Mouse (Mus musculus) c-Kit-positive CD71-positive TER-119-negative erythroid progenitor cells, embryonic 14.5 days (primary cell): ENCODE results near the gene H3f3b.

Experiments
- DNase-seq: peaks from one replicate; pipeline ENCODE4 v3.0.0-alpha.2; 2013; ENCODE audit warnings: low read depth

The H3f3b gene

GRCm38 (mm10) chr11:116027756-116028155 is at the start of gene H3f3b:
Gene H3f3b, minus strand, starts transcription at chr11:116027962.
- DNase-seq = no peak

DNA sequence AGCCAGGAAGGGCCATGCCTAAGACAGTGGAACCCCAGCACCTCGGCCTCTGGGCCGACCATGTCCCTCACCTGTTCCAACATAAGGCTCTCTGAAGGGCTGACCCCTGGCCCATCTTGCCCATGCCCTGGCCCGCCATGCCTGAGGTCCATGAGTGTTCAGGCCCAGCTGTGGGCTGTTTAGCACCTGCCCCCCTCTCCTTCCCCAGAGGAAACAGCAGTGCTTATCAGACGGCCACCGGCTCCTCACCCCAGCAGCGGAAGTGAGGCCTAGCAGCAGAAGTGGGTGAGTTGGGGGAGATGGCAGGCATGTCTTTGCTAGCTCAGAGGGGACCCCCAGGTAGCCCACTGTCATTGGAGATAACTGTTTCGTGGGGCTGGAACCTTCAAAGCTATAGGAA is 49.1 kb upstream of the H3f3b start:
- no peak for DNase-seq

DNA sequence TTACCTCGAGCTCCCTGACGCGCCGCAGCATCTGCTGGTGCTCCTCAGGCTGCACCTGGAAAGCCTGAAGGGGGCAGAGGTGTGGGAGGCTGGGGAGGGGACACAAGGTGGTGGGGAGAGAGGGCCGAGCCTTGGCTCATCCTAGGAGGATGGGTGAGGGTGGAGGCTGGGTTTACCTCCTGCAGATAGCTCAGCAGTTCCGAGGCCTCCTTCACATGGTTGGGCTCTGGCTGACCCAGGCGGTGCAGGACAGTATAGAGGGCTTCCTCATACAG is 48.4 kb upstream of the H3f3b start:
- no peak for DNase-seq

DNA sequence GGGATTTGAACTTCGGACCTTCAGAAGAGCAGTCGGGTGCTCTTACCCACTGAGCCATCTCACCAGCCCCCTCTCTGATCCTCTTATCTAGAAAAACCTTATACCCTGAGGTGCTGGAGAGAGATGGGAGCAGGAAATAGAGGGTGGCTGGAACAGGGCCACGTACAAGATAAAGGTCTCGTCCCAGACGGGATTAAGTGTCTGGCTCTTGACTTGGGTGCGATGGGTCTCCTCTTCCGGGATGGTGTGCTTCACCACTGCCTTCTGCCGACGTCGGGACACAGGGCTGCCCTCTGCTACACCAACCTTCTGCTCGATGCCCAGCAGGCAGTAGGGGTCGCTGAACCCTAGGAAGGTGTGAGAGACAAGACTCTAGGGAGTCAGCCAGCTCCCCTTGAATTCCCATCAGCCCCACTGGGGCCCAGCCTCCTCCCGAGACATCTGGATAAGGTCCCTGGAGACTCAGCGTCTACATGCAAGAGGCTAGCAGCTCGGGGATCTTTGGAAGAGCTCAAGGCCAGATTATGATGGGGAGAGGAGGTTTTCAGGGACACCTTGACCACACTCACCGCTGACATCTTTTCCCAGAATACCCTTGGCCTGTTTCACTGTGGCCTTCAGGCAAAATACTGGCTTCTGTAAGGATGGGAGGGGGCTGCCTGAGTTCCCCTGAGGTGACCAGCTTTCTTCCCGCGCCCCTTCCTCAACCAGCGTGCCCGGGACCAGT is 47.9 kb upstream of the H3f3b start:
- DNase-seq = no peak

DNA sequence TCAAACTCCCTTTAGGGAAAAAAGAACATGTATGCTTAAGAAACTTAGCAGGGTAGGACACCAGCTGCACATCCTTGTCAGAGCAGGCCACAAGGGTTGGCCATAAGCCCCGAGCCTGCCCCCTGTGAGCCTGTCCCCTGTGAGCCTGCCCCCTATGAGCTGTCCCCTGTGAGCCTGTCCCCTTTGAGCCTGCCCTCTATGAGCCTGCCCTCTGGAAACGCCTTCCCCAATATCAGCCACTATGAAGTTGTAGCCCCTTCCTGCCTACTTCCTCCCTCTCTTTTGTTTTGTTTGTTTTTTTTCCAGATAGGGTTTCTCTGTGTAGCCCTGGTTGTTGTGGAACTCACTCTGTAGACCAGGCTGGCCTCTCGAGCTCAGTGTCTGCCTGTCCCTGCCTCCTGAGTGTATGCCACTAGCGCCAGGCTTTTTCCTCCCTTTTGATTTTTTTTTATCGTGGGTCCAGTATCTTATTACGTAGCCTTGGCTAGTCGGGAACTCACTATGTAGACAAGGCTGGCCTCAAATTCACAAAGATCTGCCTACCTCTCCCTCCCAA is 46.8 kb upstream of the H3f3b start:
- no peak for DNase-seq

GRCm38 (mm10) chr11:116072608-116073007 is 44.8 kb upstream of the H3f3b start:
- no peak for DNase-seq

DNA sequence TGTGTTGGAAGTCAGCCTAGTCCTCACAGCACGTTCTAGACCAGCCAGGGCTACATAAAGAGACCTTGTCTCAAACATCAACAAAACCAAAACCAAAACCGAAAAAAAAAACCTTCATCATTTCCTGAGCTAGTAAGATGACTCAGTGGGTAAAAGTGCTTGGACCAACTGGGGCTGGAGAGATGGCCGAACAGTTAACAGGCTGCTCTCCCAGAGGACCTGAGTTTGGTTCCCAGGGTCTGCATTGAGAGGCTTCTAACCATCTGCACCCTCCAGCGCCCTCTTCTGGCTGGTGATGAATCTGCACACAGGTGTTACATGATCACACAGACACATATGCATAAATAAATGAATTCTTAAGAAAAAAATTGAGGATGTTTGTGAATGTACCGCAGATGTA is 43.7 kb upstream of the H3f3b start:
- DNase-seq = no peak

DNA sequence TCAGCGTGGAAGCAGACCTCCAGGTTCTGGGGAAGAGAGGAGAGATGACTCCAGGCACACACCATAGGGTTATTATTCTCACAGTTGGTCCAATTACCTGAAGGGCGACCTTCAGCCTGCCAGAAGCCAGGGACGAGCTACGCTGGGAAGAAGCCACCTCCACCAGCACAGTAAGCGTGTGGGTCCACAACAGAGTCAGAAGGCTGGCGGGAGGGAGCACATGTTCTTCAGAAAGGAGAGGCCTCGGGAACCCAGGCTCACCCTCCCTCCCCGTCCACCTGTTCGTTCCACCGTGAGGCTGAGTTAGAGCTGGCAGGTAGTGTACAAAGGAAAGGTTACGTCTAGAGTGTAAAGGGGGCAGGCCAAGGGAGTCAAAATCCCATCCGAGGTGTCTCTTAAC is 37.6 kb upstream of the H3f3b start:
- no peak for DNase-seq

GRCm38 (mm10) chr11:116064187-116064867 is 36.6 kb upstream of the H3f3b start:
- no peak for DNase-seq

- DNase-seq = no peak
Measured at GRCm38 (mm10) chr11:116063562-116063961, 35.8 kb upstream of the H3f3b start.

DNA sequence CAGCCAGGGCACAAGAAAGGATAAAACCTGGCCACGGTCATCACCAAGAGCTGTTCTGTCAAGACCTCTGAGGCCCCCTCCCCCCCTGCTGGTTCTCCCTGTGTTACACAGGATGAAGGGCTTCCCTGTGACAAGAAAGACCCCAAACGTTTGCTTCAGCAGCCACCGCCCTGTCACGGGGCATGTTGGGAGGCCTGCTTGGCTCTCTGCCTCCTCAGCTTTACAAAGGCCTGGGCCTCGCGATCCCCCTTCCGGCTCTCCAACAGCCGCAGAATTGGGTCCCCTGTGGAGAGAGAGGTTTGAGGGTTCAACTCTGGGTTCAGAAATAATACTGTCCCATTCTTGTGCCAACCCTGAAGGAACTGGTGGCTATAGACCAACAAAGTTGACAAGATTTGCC is 34.8 kb upstream of the H3f3b start:
- DNase-seq = no peak

- DNase-seq = no peak
Measured at GRCm38 (mm10) chr11:116061641-116062415, 34.1 kb upstream of the H3f3b start.

DNA sequence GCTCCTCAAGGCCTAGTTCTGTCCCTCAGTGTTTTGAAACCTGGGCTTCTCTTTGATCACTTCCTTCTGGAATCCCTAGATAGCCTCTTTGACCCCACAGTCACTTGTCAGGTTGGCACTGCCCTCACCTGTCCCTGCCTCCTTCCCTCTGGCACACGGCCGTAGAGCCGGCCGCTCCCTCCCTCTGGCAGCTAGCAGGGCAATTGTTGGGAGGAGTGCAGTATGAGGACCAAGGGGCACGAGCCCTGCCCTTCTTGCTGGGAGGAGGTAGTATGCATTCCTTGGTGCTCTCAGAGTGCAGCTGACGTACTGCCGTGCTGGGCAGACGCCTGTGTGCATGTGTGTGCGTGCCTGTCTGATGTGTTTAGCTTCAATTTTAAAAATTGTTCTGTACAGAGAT is 32.8 kb upstream of the H3f3b start:
- DNase-seq = no peak

GRCm38 (mm10) chr11:116059691-116060025 is 31.9 kb upstream of the H3f3b start:
- DNase-seq = no peak

GRCm38 (mm10) chr11:116058868-116059690 is 31.3 kb upstream of the H3f3b start:
- no peak for DNase-seq

GRCm38 (mm10) chr11:116058022-116058614 is 30.4 kb upstream of the H3f3b start:
- DNase-seq = no peak

GRCm38 (mm10) chr11:116057237-116057881 is 29.6 kb upstream of the H3f3b start:
- peak; percentile 56 for DNase-seq

DNA sequence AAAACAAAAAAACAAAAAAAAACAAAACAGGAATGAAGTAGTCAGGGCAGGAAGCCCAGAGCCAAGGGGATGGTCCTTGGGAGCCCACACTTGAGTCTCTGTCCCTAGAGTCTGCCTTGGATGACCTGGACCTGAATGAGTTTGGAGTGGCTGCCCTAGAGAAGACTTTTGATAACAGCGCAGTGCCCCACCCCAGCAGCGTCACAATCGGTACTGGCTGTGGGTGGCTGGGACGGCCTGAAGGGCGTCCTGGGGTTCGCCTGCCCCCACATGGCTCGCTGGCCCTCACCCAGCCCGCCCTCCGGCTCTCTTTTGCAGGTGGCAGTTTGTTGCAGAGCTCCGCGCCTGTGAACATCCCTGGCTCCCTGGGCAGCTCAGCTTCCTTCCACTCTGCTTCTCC is 28.1 kb upstream of the H3f3b start:
- no peak for DNase-seq

- no peak for DNase-seq
Measured at GRCm38 (mm10) chr11:116053510-116054229, 25.9 kb upstream of the H3f3b start.

DNA sequence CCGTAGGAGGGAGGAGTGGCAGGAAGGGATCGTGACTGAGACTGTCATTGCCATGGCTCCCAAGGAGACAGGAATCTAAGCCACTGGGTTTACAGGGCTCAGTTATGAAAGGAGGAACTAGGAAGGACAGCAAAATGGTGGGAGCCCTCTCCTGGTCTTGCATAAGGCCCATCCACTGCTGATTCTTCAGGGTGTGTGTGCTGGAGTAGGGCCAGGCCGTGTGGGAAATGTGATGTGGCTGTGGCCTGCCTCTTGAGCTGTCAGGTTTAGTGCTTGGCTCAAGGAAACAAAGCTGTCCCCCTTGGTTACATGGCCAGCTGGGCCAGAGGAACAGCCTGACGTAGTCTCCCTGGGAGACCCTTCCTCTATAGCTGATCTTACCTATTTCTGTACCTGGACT is 22.4 kb upstream of the H3f3b start:
- DNase-seq = no peak

GRCm38 (mm10) chr11:116049610-116050009 is 21.8 kb upstream of the H3f3b start:
- no peak for DNase-seq
